ENCODE assay signal across 28 mouse cellular contexts in the genomic region with DNA sequence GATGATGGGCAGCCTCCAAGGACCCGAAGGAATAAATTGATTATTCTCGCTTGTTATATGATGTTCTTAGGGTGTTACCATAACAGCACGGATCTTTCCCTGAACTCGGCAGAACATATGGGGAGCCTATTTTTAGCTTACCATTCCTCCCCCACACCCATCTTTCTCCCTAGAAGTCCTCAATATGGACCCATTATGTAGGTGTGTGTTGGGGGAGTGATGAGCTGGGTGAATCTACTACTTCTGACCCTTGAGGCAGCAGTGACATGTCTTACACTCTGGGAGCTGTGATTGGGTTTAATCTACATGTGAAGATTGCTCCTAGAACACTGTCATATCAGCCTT. TPM values are rescaled to one million over a fixed set of nuclear protein-coding genes. Genes with fewer than 3 reads are reported as not detected.
A peak's percentile ranks its signal among the peaks of the same experiment; 100 is the strongest.
DNase-seq lines count a peak whose midpoint lies in the region; ATAC-seq lines count a peak whose summit lies in the region.
"Had no signal": no experiment of that assay in that cellular context is flagged by ENCODE, and none has a peak within 500 bp of the region (broad histone marks: within the 10 kb centered on the region; RNA-seq: fewer than 3 reads in every experiment).

No protein-coding gene starts in this region.

- H3K9ac ChIP-seq in liver, embryonic 12.5 days: no peak overlapping the region
- H3K9ac ChIP-seq: forebrain, embryonic 15.5 days; heart, embryonic 12.5 days; hindbrain, embryonic 12.5 days; limb, embryonic 15.5 days; neural tube, embryonic 15.5 days had no signal

- H3K4me1 ChIP-seq in liver, embryonic 12.5 days: no peaks in the 10 kb centered on the region
- H3K4me1 ChIP-seq: forebrain, embryonic 15.5 days; heart, embryonic 12.5 days; hindbrain, embryonic 12.5 days; limb, embryonic 15.5 days; neural tube, embryonic 15.5 days had no signal

- no peak for ATAC-seq in liver, embryonic 12.5 days
- ATAC-seq: forebrain, embryonic 15.5 days had no signal

- no peak overlapping the region for H3K27ac ChIP-seq in liver, embryonic 12.5 days
- H3K27ac ChIP-seq: forebrain, embryonic 15.5 days; gastrocnemius, adult 2 months; hindbrain, embryonic 12.5 days; left cerebral cortex, adult 2 months; limb, embryonic 15.5 days; neural tube, embryonic 15.5 days had no signal

- intact Hi-C loops in left cerebral cortex, postnatal 14 days (cut with DNase I): no loop called here
- intact Hi-C loops in gastrocnemius, postnatal 36 days (cut with DNase I): no loop called here

- H3K27me3 ChIP-seq in liver, embryonic 12.5 days (replicated peaks): no peaks in the 10 kb centered on the region
- H3K27me3 ChIP-seq: forebrain, embryonic 15.5 days; heart, embryonic 12.5 days; hindbrain, embryonic 12.5 days; limb, embryonic 15.5 days; neural tube, embryonic 15.5 days had no signal

- no peak overlapping the region for H3K4me3 ChIP-seq in liver, embryonic 12.5 days
- H3K4me3 ChIP-seq: forebrain, embryonic 15.5 days; gastrocnemius, adult 2 months; heart, embryonic 12.5 days; hindbrain, embryonic 12.5 days; left cerebral cortex, adult 2 months; limb, embryonic 15.5 days; myocyte; neural tube, embryonic 15.5 days had no signal

- H3K4me2 ChIP-seq in liver, embryonic 12.5 days: no peak overlapping the region
- H3K4me2 ChIP-seq: forebrain, embryonic 15.5 days; heart, embryonic 12.5 days; hindbrain, embryonic 12.5 days; limb, embryonic 15.5 days; neural tube, embryonic 15.5 days had no signal

- 77% methylated on average over 4 of the region's 4 CpGs for WGBS in liver, embryonic 12.5 days (ENCODE audit: insufficient replicate concordance)

- H3K36me3 ChIP-seq in liver, embryonic 12.5 days: no peaks in the 10 kb centered on the region
- H3K36me3 ChIP-seq: forebrain, embryonic 15.5 days; heart, embryonic 12.5 days; hindbrain, embryonic 12.5 days; limb, embryonic 15.5 days; neural tube, embryonic 15.5 days had no signal

- no peaks in the 10 kb centered on the region for H3K9me3 ChIP-seq in liver, embryonic 12.5 days (replicated peaks)
- H3K9me3 ChIP-seq: forebrain, embryonic 15.5 days; heart, embryonic 12.5 days; hindbrain, embryonic 12.5 days; limb, embryonic 15.5 days; neural tube, embryonic 15.5 days had no signal

- DNase-seq in right cerebral cortex, adult 18-20 months: peak; percentile 25
- no peak for DNase-seq in right cerebral cortex, postnatal 4 days
- DNase-seq in layer of hippocampus, adult 8-10 months (ENCODE audit: low spot score in 2 of 2): peak; percentile 17 to 21
- peak; percentile 34 to 55 for DNase-seq in left cerebral cortex, postnatal 14 days (ENCODE audit: low spot score in 2 of 2)
- peak; percentile 72 for DNase-seq in telencephalon, adult 2 months (ENCODE audit: low read depth, low spot score)
- no peak for DNase-seq in gastrocnemius, postnatal 36 days
- no peak for DNase-seq in natural killer cell, adult 2 months (ENCODE audit: low spot score in 2 of 2)
- DNase-seq: cerebellum, adult 9-11 months; gastrocnemius, adult 2 months; heart, postnatal 14 days; kidney, adult 18-20 months; kidney, postnatal 10 days; lung, postnatal 10 days; midbrain, embryonic 14.5 days had no signal

RNA-seq across cellular contexts. Expression of a gene that starts 21.7 kb away (rescaled TPM):
- not detected for total RNA-seq in layer of hippocampus, adult 8-10 months (2022)
- not detected for total RNA-seq in left cerebral cortex, postnatal 14 days (2021)
- not detected in 2 replicates for polyA plus RNA-seq in liver, embryonic 12.5 days (2016; fragmentation: Nextera tagmentation; extraction: Ambion mirVana)
- total RNA-seq in gastrocnemius, postnatal 36 days (2021): not detected
- total RNA-seq: adrenal gland, postnatal 36 days; gastrocnemius, adult 2 months; heart, postnatal 14 days; left cerebral cortex, adult 2 months; megakaryocyte, adult 5-6 weeks had no signal
- polyA plus RNA-seq: embryonic facial prominence, embryonic 14.5 days; forebrain, embryonic 15.5 days; heart, embryonic 12.5 days; hindbrain, embryonic 12.5 days; limb, embryonic 15.5 days; liver, embryonic 16.5 days; midbrain, embryonic 14.5 days; myocyte; neural tube, embryonic 15.5 days; stomach, embryonic 16.5 days; thymus, postnatal 0 days had no signal

RNA-seq across cellular contexts. Expression of a gene that starts 57.1 kb away (rescaled TPM):
- 10 to 100 TPM; 24.3 to 38.6 (median 30.7) TPM for total RNA-seq in layer of hippocampus, adult 8-10 months (2022)
- 10 to 100 TPM; 21.7 to 26.5 TPM for total RNA-seq in left cerebral cortex, postnatal 14 days (2021)
- 18.6 and 19.2 TPM in 2 replicates for polyA plus RNA-seq in liver, embryonic 12.5 days (2016; fragmentation: Nextera tagmentation; extraction: Ambion mirVana)
- total RNA-seq in gastrocnemius, postnatal 36 days (2021): 1 to 10 TPM; 7.0 to 8.1 TPM

Comparison
In these comparisons a context has a peak if more than half of its experiments do, and no peak if none do; other contexts are left out.
1. DNase-seq: peak in right cerebral cortex, adult 18-20 months (single experiment), layer of hippocampus, adult 8-10 months (2 of 2), left cerebral cortex, postnatal 14 days (2 of 2) and telencephalon, adult 2 months (single experiment); none in right cerebral cortex, postnatal 4 days (single experiment), gastrocnemius, postnatal 36 days (0 of 2) and natural killer cell, adult 2 months (0 of 2).